Mouse (Mus musculus): ENCODE data around the gene Usp3.

- no peak for TF ChIP-seq CTCF (IDR thresholded peaks at IDR 0.05; ENCODE audit: extremely low read depth, insufficient read depth, insufficient read length, insufficient replicate concordance)
- no peak for TF ChIP-seq POLR2A (IDR thresholded peaks at IDR 0.05; ENCODE audit: low read depth, low read length)
These were observed 30.7 kb upstream of the Usp3 start for GRCm38 (mm10) chr9:66623627-66624026.

Data from spleen, adult 2 months (tissue).